Mouse (Mus musculus): ENCODE measurements around the gene Fam57b. TPM values are rescaled to one million over a fixed set of nuclear protein-coding genes. Genes with fewer than 3 reads are reported as not detected.

Fam57b gene
- total RNA-seq, 2 experiments from 2014 or later, result 0.61 TPM; not detected in 1

GRCm38 (mm10) chr7:126856741-126857420, 59.4 kb downstream of the Fam57b start:
- no peak for ATAC-seq (replicated peaks; ENCODE audit: low FRiP score, low TSS enrichment, poor library complexity, severe bottlenecking)

- ATAC-seq (replicated peaks; ENCODE audit: low FRiP score, low TSS enrichment, poor library complexity, severe bottlenecking), result no peak
Measured at GRCm38 (mm10) chr7:126860987-126861386, 63.5 kb downstream of the Fam57b start.

- ATAC-seq (replicated peaks; ENCODE audit: low FRiP score, low TSS enrichment, poor library complexity, severe bottlenecking), result peak; percentile 84
Measured at GRCm38 (mm10) chr7:126861429-126862130, 64.1 kb downstream of the Fam57b start, which contains the start of gene Hirip3. TSS of gene Hirip3 (plus strand) at chr7:126861972.

- peak; percentile 68 for ATAC-seq (replicated peaks; ENCODE audit: low FRiP score, low TSS enrichment, poor library complexity, severe bottlenecking)
Measured at GRCm38 (mm10) chr7:126862147-126862784, 64.8 kb downstream of the Fam57b start, which contains the start of gene Ino80e. TSS of gene Ino80e (minus strand) at chr7:126862377.

GRCm38 (mm10) chr7:126863791-126864190, 66.3 kb downstream of the Fam57b start:
- no peak for ATAC-seq (replicated peaks; ENCODE audit: low FRiP score, low TSS enrichment, poor library complexity, severe bottlenecking)

GRCm38 (mm10) chr7:126867534-126867933, 70.1 kb downstream of the Fam57b start:
- ATAC-seq (replicated peaks; ENCODE audit: low FRiP score, low TSS enrichment, poor library complexity, severe bottlenecking), result no peak

GRCm38 (mm10) chr7:126868003-126868402, 70.5 kb downstream of the Fam57b start:
- ATAC-seq (replicated peaks; ENCODE audit: low FRiP score, low TSS enrichment, poor library complexity, severe bottlenecking), result no peak

- no peak for ATAC-seq (replicated peaks; ENCODE audit: low FRiP score, low TSS enrichment, poor library complexity, severe bottlenecking)
Measured at GRCm38 (mm10) chr7:126869780-126870519, 72.5 kb downstream of the Fam57b start.

- no peak for ATAC-seq (replicated peaks; ENCODE audit: low FRiP score, low TSS enrichment, poor library complexity, severe bottlenecking)
Measured at GRCm38 (mm10) chr7:126870520-126870891, 73.0 kb downstream of the Fam57b start.

- ATAC-seq (replicated peaks; ENCODE audit: low FRiP score, low TSS enrichment, poor library complexity, severe bottlenecking), result no peak
Measured at GRCm38 (mm10) chr7:126877239-126877638, 79.8 kb downstream of the Fam57b start.

Other genes starting within 250 kb of the Fam57b start
Only the 30 nearest of the 33 such genes appear.
- gene Apobr, start 212.7 kb upstream of the Fam57b start, total RNA-seq (2014; fragmentation: Nextera tagmentation), result 0.79 and 2.4 TPM in 2 replicates
- 0.89 and 2.4 TPM in 2 replicates for gene Apobr, start 212.7 kb upstream of the Fam57b start, total RNA-seq (2017)
- gene Cln3, start 211.9 kb upstream of the Fam57b start, total RNA-seq (2014; fragmentation: Nextera tagmentation), result 24.5 and 43.7 TPM in 2 replicates
- 3.8 and 9.8 TPM in 2 replicates for gene Cln3, start 211.9 kb upstream of the Fam57b start, total RNA-seq (2017)
- not detected in 2 replicates for gene Il27, start 202.7 kb upstream of the Fam57b start, total RNA-seq (2014; fragmentation: Nextera tagmentation)
- not detected in 2 replicates for gene Il27, start 202.7 kb upstream of the Fam57b start, total RNA-seq (2017)
- gene Nupr1, start 166.8 kb upstream of the Fam57b start, total RNA-seq (2014; fragmentation: Nextera tagmentation), result 6.3 TPM in 1 of 2 replicates, not detected in the other
- gene Nupr1, start 166.8 kb upstream of the Fam57b start, total RNA-seq (2017), result 2.7 and 9.9 TPM in 2 replicates
- gene Sgf29, start 148.4 kb upstream of the Fam57b start, total RNA-seq (2014; fragmentation: Nextera tagmentation), result 100 and 125 TPM in 2 replicates
- 37.4 and 51.0 TPM in 2 replicates for gene Sgf29, start 148.4 kb upstream of the Fam57b start, total RNA-seq (2017)
- gene Sult1a1, start 121.2 kb upstream of the Fam57b start, total RNA-seq (2014; fragmentation: Nextera tagmentation), result not detected in 2 replicates
- gene Sult1a1, start 121.2 kb upstream of the Fam57b start, total RNA-seq (2017), result not detected in 2 replicates
- 212 and 218 TPM in 2 replicates for gene Bola2, start 102.3 kb upstream of the Fam57b start, total RNA-seq (2014; fragmentation: Nextera tagmentation)
- gene Bola2, start 102.3 kb upstream of the Fam57b start, total RNA-seq (2017), result 107 and 179 TPM in 2 replicates
- gene Slx1b, start 101.9 kb upstream of the Fam57b start, total RNA-seq (2014; fragmentation: Nextera tagmentation), result 3.7 and 9.3 TPM in 2 replicates
- gene Slx1b, start 101.9 kb upstream of the Fam57b start, total RNA-seq (2017), result 2.9 and 3.0 TPM in 2 replicates
- gene Coro1a, start 89.9 kb upstream of the Fam57b start, total RNA-seq (2014; fragmentation: Nextera tagmentation), result 31.8 and 35.5 TPM in 2 replicates
- 40.7 and 41.2 TPM in 2 replicates for gene Coro1a, start 89.9 kb upstream of the Fam57b start, total RNA-seq (2017)
- 41.0 and 45.1 TPM in 2 replicates for gene Mapk3, start 38.1 kb upstream of the Fam57b start, total RNA-seq (2014; fragmentation: Nextera tagmentation)
- 17.5 and 20.1 TPM in 2 replicates for gene Mapk3, start 38.1 kb upstream of the Fam57b start, total RNA-seq (2017)
- 0.26 and 2.5 TPM in 2 replicates for gene Gdpd3, start 31.3 kb upstream of the Fam57b start, total RNA-seq (2014; fragmentation: Nextera tagmentation)
- 0.09 TPM in 1 of 2 replicates, not detected in the other for gene Gdpd3, start 31.3 kb upstream of the Fam57b start, total RNA-seq (2017)
- 26.6 and 40.6 TPM in 2 replicates for gene Ypel3, start 20.7 kb upstream of the Fam57b start, total RNA-seq (2014; fragmentation: Nextera tagmentation)
- 20.2 and 22.6 TPM in 2 replicates for gene Ypel3, start 20.7 kb upstream of the Fam57b start, total RNA-seq (2017)
- gene Tbx6, start 16.2 kb upstream of the Fam57b start, total RNA-seq (2014; fragmentation: Nextera tagmentation), result 0.69 and 3.1 TPM in 2 replicates
- gene Tbx6, start 16.2 kb upstream of the Fam57b start, total RNA-seq (2017), result not detected in 2 replicates
- gene Ppp4c, start 5.2 kb upstream of the Fam57b start, total RNA-seq (2014; fragmentation: Nextera tagmentation), result 176 and 189 TPM in 2 replicates
- 104 and 127 TPM in 2 replicates for gene Ppp4c, start 5.2 kb upstream of the Fam57b start, total RNA-seq (2017)
- gene 4930451I11Rik, start 34.0 kb downstream of the Fam57b start, total RNA-seq (2014; fragmentation: Nextera tagmentation), result not detected in 2 replicates
- not detected in 2 replicates for gene 4930451I11Rik, start 34.0 kb downstream of the Fam57b start, total RNA-seq (2017)
- gene Doc2a, start 49.7 kb downstream of the Fam57b start, total RNA-seq (2014; fragmentation: Nextera tagmentation), result not detected in 2 replicates
- gene Doc2a, start 49.7 kb downstream of the Fam57b start, total RNA-seq (2017), result not detected in 2 replicates
- gene Hirip3, start 64.3 kb downstream of the Fam57b start, total RNA-seq (2014; fragmentation: Nextera tagmentation), result 51.6 and 123 TPM in 2 replicates
- 327 and 333 TPM in 2 replicates for gene Hirip3, start 64.3 kb downstream of the Fam57b start, total RNA-seq (2017)
- gene Ino80e, start 64.7 kb downstream of the Fam57b start, total RNA-seq (2014; fragmentation: Nextera tagmentation), result 124 and 132 TPM in 2 replicates
- 29.4 and 45.6 TPM in 2 replicates for gene Ino80e, start 64.7 kb downstream of the Fam57b start, total RNA-seq (2017)
- 36.1 and 44.2 TPM in 2 replicates for gene Taok2, start 87.0 kb downstream of the Fam57b start, total RNA-seq (2014; fragmentation: Nextera tagmentation)
- gene Taok2, start 87.0 kb downstream of the Fam57b start, total RNA-seq (2017), result 22.1 and 25.1 TPM in 2 replicates
- 22.0 and 27.2 TPM in 2 replicates for gene Tmem219, start 125.2 kb downstream of the Fam57b start, total RNA-seq (2014; fragmentation: Nextera tagmentation)
- 9.2 and 17.9 TPM in 2 replicates for gene Tmem219, start 125.2 kb downstream of the Fam57b start, total RNA-seq (2017)
- 14.0 and 18.6 TPM in 2 replicates for gene Kctd13, start 131.2 kb downstream of the Fam57b start, total RNA-seq (2014; fragmentation: Nextera tagmentation)
- 9.0 and 22.1 TPM in 2 replicates for gene Kctd13, start 131.2 kb downstream of the Fam57b start, total RNA-seq (2017)
- not detected in 2 replicates for gene Asphd1, start 151.9 kb downstream of the Fam57b start, total RNA-seq (2014; fragmentation: Nextera tagmentation)
- gene Asphd1, start 151.9 kb downstream of the Fam57b start, total RNA-seq (2017), result not detected in 2 replicates
- gene Sez6l2, start 152.9 kb downstream of the Fam57b start, total RNA-seq (2014; fragmentation: Nextera tagmentation), result 3.2 and 4.4 TPM in 2 replicates
- gene Sez6l2, start 152.9 kb downstream of the Fam57b start, total RNA-seq (2017), result 0.76 TPM in 1 of 2 replicates, not detected in the other
- gene Cdipt, start 178.2 kb downstream of the Fam57b start, total RNA-seq (2014; fragmentation: Nextera tagmentation), result 61.3 and 70.2 TPM in 2 replicates
- gene Cdipt, start 178.2 kb downstream of the Fam57b start, total RNA-seq (2017), result 31.8 and 49.8 TPM in 2 replicates
- not detected in 2 replicates for gene Cdiptos, start 178.4 kb downstream of the Fam57b start, total RNA-seq (2014; fragmentation: Nextera tagmentation)
- 0.23 TPM in 1 of 2 replicates, not detected in the other for gene Cdiptos, start 178.4 kb downstream of the Fam57b start, total RNA-seq (2017)
- 5.6 and 7.9 TPM in 2 replicates for gene Mvp, start 217.0 kb downstream of the Fam57b start, total RNA-seq (2014; fragmentation: Nextera tagmentation)
- gene Mvp, start 217.0 kb downstream of the Fam57b start, total RNA-seq (2017), result 13.5 and 19.7 TPM in 2 replicates
- gene Pagr1b, start 218.8 kb downstream of the Fam57b start, total RNA-seq (2014; fragmentation: Nextera tagmentation), result 0.66 TPM in 1 of 2 replicates, not detected in the other
- gene Pagr1b, start 218.8 kb downstream of the Fam57b start, total RNA-seq (2017), result 4.5 and 8.7 TPM in 2 replicates
- 62.5 and 66.9 TPM in 2 replicates for gene Pagr1a, start 219.7 kb downstream of the Fam57b start, total RNA-seq (2014; fragmentation: Nextera tagmentation)
- 24.5 TPM in 1 of 2 replicates, not detected in the other for gene Pagr1a, start 219.7 kb downstream of the Fam57b start, total RNA-seq (2017)
- gene Gm42742, start 223.4 kb downstream of the Fam57b start, total RNA-seq (2014; fragmentation: Nextera tagmentation), result 0.47 and 3.3 TPM in 2 replicates
- 22.6 TPM in 1 of 2 replicates, not detected in the other for gene Gm42742, start 223.4 kb downstream of the Fam57b start, total RNA-seq (2017)
- gene Prrt2, start 223.5 kb downstream of the Fam57b start, total RNA-seq (2014; fragmentation: Nextera tagmentation), result 0.74 and 2.0 TPM in 2 replicates
- gene Prrt2, start 223.5 kb downstream of the Fam57b start, total RNA-seq (2017), result 0.80 and 2.3 TPM in 2 replicates

All from megakaryocyte-erythroid progenitor cell, adult 5-6 weeks (primary cell).